Mouse (Mus musculus) limb, embryonic 14.5 days (tissue): ENCODE data around the gene Slc22a22. TPM values are rescaled to one million over a fixed set of nuclear protein-coding genes. Genes with fewer than 3 reads are reported as not detected.

ENCODE experiments used
- ATAC-seq: fragments of 200-750 bp; cut with Nextera tagmentation; 2 replicates; pipeline ENCODE4 v1.8.0; 2017; ENCODE audit warnings: low read depth, moderate number of reproducible peaks, moderate TSS enrichment; ENCODE audit not compliant: low FRiP score
- DNase-seq: peaks from one replicate; pipeline ENCODE4 v3.0.0-alpha.2; 2015; ENCODE audit warnings: low spot score
- H3K27ac ChIP-seq: fragments of 300-500 bp; sonication (generic); replicated peaks from 2 replicates; pipeline ENCODE4 v1.5.1; 2014; ENCODE audit warnings: low read depth, mild to moderate bottlenecking, low read length, moderate library complexity, mixed read lengths
- H3K27me3 ChIP-seq: fragments of 300-500 bp; sonication (generic); 2 replicates; pipeline ENCODE4 v1.6.1; 2014; ENCODE audit warnings: low read length, mixed read lengths; ENCODE audit not compliant: control insufficient read depth, insufficient read depth
- H3K36me3 ChIP-seq: fragments of 300-500 bp; sonication (generic); 2 replicates; pipeline ENCODE4 v1.6.1; 2014; ENCODE audit warnings: mild to moderate bottlenecking, low read length, moderate library complexity, mixed read lengths; ENCODE audit not compliant: control insufficient read depth, insufficient read depth
- H3K4me1 ChIP-seq: fragments of 300-500 bp; sonication (generic); 2 replicates; pipeline ENCODE4 v1.6.1; 2014; ENCODE audit warnings: antibody characterized with exemption, low read length, mixed read lengths; ENCODE audit not compliant: control insufficient read depth, insufficient read depth
- H3K4me2 ChIP-seq: fragments of 300-500 bp; sonication (generic); replicated peaks from 2 replicates; pipeline ENCODE4 v1.6.1; 2014; ENCODE audit warnings: low read depth, mild to moderate bottlenecking, low read length, moderate library complexity; ENCODE audit not compliant: severe bottlenecking
- H3K4me3 ChIP-seq: fragments of 300-500 bp; sonication (generic); replicated peaks from 2 replicates; pipeline ENCODE4 v1.5.1; 2014; ENCODE audit warnings: low read length
- H3K9ac ChIP-seq: fragments of 300-500 bp; sonication (generic); 2 replicates; pipeline ENCODE4 v1.6.1; 2014; ENCODE audit warnings: mild to moderate bottlenecking, low read depth, low read length, moderate library complexity; ENCODE audit not compliant: severe bottlenecking
- H3K9me3 ChIP-seq: fragments of 300-500 bp; sonication (generic); 2 replicates; pipeline ENCODE4 v1.6.1; 2016; ENCODE audit warnings: low read length; ENCODE audit not compliant: control insufficient read depth
- POLR2A ChIP-seq: fragments of 200-500 bp; IDR thresholded peaks from 2 replicates; pipeline ENCODE4 v1.8.0; 2012; ENCODE audit warnings: inconsistent platforms, mild to moderate bottlenecking, moderate library complexity, borderline replicate concordance; ENCODE audit not compliant: insufficient read depth, insufficient read length; ENCODE audit errors: extremely low read depth
- WGBS: fragments of 180-500 bp; shearing (Covaris S2); extraction: QIAGEN DNeasy Blood & Tissue Kit; methylation state at CpG from one replicate; pipeline ENCODE4 v1.1.7; 2014; 5-methylcytosine and 5-hydroxymethylcytosine counted together
- polyA plus RNA-seq, 2 experiments: library from polyadenylated mRNA; depleted of rRNA in 1 of 2; stranded (reverse) in 1 of 2; unstranded in 1 of 2; fragments of >200 nt; fragmentation: Nextera tagmentation in 1 of 2; extraction: Ambion mirVana in 1 of 2; gene quantifications; 2 replicates each; pipeline versions ENCODE4 v1.2.1 to v1.2.3; 2012 to 2014

The Slc22a22 gene
- polyA plus RNA-seq, 2 experiments, result 0.08 to 0.13 TPM

DNA sequence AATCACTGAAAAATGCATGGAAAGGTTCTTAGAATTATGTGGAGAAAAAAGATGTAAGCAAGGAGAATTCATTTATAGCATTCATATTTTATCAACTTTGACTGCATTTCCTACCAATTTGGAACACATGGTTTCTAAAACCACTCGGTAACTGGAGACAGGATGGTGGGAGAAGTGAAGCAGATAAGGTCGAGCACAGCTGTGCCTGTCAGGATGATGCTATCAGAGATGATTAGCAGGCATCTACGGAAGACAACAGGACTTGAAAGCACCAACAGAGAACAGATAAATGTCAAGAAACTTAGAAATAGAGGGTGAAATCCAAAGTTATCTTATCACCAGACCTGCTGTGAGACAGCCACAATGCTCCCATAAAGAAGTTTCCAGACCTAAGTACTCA lies 272.1 kb downstream of the Slc22a22 start:
- Histone ChIP-seq H3K4me1 (no peaks in the 10 kb centered on the region), H3K36me3 (no peaks in the 10 kb centered on the region), H3K27me3 (no peaks in the 10 kb centered on the region), H3K27ac (no peak overlapping the region), H3K9me3 (no peaks in the 10 kb centered on the region), H3K4me3 (no peak overlapping the region), H3K4me2 (no peak overlapping the region), H3K9ac (no peak overlapping the region)
- DNase-seq, result no peak
- 53% methylated on average over 3 of the region's 3 CpGs for WGBS
- ATAC-seq, result no peak
- no peak for TF ChIP-seq POLR2A

DNA sequence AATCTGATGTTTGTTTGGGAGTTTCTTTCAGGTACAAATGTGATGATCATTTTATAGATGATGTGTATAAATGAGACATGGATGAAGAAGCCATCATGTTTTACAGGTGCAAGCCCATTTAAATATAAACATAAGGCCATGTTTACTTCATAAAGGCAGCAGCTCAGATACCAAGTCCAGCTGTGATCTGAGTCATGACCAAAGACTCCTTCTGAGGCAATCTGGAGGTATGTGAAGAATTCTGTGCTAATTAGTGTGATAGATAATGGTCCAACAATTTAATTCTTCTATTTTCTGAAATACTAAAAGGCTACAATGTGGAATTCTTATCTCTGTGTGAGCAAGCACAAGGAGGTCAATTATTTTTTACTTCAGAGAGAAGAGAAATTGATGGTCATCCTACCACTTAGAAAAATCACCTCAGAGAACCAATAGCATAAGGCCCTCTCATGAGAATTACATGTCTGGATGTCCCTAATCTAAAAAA lies 272.9 kb downstream of the Slc22a22 start:
- Histone ChIP-seq H3K27me3 (no peaks in the 10 kb centered on the region), H3K4me2 (no peak overlapping the region), H3K36me3 (no peaks in the 10 kb centered on the region), H3K9ac (no peak overlapping the region), H3K4me1 (no peaks in the 10 kb centered on the region), H3K27ac (no peak overlapping the region), H3K9me3 (no peaks in the 10 kb centered on the region), H3K4me3 (no peak overlapping the region)
- no peak for DNase-seq
- ATAC-seq, result no peak
- no peak for TF ChIP-seq POLR2A
